Mouse (Mus musculus): Measurements from ENCODE around the gene Akr1b10. TPM values are rescaled to one million over a fixed set of nuclear protein-coding genes. Genes with fewer than 3 reads are reported as not detected.
"Not testable (repeated sequence)": the region's sequence is repeated elsewhere in the genome, so short reads cannot be mapped to it uniquely, and the experiment has no call there.

Gene Akr1b10
- polyA plus RNA-seq, 1 experiment, result 31.0 TPM

DNA sequence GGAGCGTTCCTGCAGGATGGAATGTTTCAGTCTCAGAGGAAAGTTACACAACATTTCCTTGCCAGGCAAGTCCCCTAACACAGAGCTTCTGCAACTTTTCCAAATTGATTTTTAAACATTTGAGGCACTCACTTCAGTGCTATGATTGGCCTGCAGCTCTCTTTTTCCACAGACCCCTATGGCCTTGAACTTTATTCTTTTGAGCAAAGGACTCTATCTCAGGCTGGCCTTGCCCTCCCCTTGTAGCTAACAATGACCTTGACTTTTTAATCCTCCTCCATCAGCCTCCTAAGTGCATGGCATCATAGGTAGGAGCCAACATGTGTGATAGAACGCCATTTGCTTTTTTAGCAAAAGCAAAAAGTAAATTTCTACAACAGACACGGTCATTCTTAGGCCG, 22.7 kb downstream of the Akr1b10 start:
- no peak for TF ChIP-seq POLR2A (IDR thresholded peaks at IDR 0.05; ENCODE audit: control insufficient read depth, extremely low read depth, insufficient read depth, low read length, poor library complexity)
- TF ChIP-seq CTCF (IDR thresholded peaks at IDR 0.05; ENCODE audit: borderline replicate concordance, control insufficient read depth, extremely low read depth, insufficient read depth, low read length, poor library complexity), result no peak
- DNase-seq, result no peak
- WGBS, result 97% methylated on average over 4 of the region's 4 CpGs
- Histone ChIP-seq H3K27me3 (ENCODE audit: control insufficient read depth, insufficient read depth, low read length) (no peaks in the 10 kb centered on the region), H3K4me3 (ENCODE audit: control insufficient read depth, insufficient read depth, low read length) (no peak overlapping the region), H3K36me3 (ENCODE audit: control insufficient read depth, insufficient read depth, low read length) (no peaks in the 10 kb centered on the region), H3K4me1 (replicated peaks; ENCODE audit: control insufficient read depth, insufficient read depth, low read length) (no peaks in the 10 kb centered on the region), H3K27ac (ENCODE audit: control insufficient read depth, insufficient read depth, low read length) (no peak overlapping the region)

DNA sequence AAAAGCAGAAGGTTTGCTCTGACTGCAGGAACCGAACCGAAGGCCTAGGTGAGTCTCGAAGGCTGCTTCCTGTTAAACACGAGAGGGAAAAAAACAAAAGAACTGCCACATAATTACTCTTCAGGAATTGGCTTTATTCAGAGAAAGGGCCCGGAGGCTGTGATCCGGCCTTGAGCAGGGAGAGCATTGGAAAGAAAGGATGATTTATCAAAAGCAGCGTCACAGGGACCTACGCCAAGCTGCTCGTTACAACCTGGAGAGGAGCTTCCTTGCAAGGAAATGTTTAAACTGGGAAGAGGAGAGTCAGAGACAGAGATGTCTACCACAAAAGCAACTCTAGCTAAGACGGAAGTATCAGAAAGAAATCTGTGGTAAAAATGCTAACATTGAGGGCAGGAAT, 23.4 kb downstream of the Akr1b10 start:
- H3K36me3 ChIP-seq (ENCODE audit: control insufficient read depth, insufficient read depth, low read length), result no peaks in the 10 kb centered on the region
- no peak for DNase-seq
- no peak overlapping the region for H3K27ac ChIP-seq (ENCODE audit: control insufficient read depth, insufficient read depth, low read length)
- H3K4me3 ChIP-seq (ENCODE audit: control insufficient read depth, insufficient read depth, low read length), result no peak overlapping the region
- H3K4me1 ChIP-seq (replicated peaks; ENCODE audit: control insufficient read depth, insufficient read depth, low read length), result no peaks in the 10 kb centered on the region
- H3K27me3 ChIP-seq (ENCODE audit: control insufficient read depth, insufficient read depth, low read length), result no peaks in the 10 kb centered on the region
- TF ChIP-seq POLR2A (IDR thresholded peaks at IDR 0.05; ENCODE audit: control insufficient read depth, extremely low read depth, insufficient read depth, low read length, poor library complexity), result no peak
- no peak for TF ChIP-seq CTCF (IDR thresholded peaks at IDR 0.05; ENCODE audit: borderline replicate concordance, control insufficient read depth, extremely low read depth, insufficient read depth, low read length, poor library complexity)
- WGBS, result 94% methylated on average over 10 of the region's 10 CpGs

DNA sequence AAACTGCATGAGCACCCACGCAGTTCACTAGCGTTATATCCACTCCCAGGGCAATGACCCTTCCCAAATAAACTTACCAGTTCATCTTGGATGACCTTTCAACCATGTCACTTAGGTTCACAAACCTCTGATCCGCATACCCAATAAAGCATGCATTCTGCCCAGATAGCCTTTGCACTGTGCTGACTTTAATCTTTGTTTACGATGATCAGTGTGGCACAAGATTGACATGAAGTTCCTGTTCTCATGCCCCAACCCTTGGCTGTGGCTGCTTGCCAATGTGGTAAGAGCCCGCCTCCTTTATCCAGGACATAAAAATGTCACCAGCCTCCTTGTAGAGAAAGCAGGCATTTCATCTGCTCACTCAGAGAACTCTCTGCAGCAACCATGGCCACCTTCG, 28.0 kb downstream of the Akr1b10 start, which contains the start of gene Akr1b7:
Akr1b7 (plus strand) TSS at position 312 of the 400 bp plus-strand sequence.
- 75% methylated on average over 6 of the region's 6 CpGs for WGBS
- no peak for DNase-seq

DNA sequence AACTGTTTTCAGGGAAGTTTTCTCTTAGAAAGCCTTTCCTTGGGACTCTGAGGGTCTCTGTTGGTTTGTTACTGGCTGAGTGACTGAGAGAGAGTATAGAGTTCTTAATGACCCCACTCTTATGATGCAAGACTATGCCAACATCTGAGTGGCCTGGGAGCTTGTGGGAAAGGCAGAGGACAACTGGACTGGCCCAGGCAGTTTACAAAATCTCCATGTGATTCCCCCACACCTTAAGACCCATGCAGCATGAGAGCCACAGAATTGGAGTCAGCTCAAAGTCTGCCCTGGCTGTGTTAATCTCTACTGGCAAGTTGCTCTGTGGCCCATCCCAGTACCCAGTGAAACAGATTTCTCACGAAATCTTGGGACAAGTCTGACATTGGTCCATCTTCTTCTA, 28.7 kb downstream of the Akr1b10 start:
- Histone ChIP-seq H3K27ac (ENCODE audit: control insufficient read depth, insufficient read depth, low read length) (no peak overlapping the region), H3K27me3 (ENCODE audit: control insufficient read depth, insufficient read depth, low read length) (no peaks in the 10 kb centered on the region), H3K36me3 (ENCODE audit: control insufficient read depth, insufficient read depth, low read length) (no peaks in the 10 kb centered on the region), H3K4me1 (replicated peaks; ENCODE audit: control insufficient read depth, insufficient read depth, low read length) (no peaks in the 10 kb centered on the region), H3K4me3 (ENCODE audit: control insufficient read depth, insufficient read depth, low read length) (no peak overlapping the region)
- TF ChIP-seq CTCF (IDR thresholded peaks at IDR 0.05; ENCODE audit: borderline replicate concordance, control insufficient read depth, extremely low read depth, insufficient read depth, low read length, poor library complexity) (no peak), POLR2A (IDR thresholded peaks at IDR 0.05; ENCODE audit: control insufficient read depth, extremely low read depth, insufficient read depth, low read length, poor library complexity) (no peak)
- no peak for DNase-seq
- 86% methylated on average over 1 of the region's 1 CpGs for WGBS

More for the DNA sequence above, 28.0 kb downstream of the Akr1b10 start, which contains the start of gene Akr1b7:
- Histone ChIP-seq H3K27me3 (ENCODE audit: control insufficient read depth, insufficient read depth, low read length) (no peaks in the 10 kb centered on the region), H3K4me3 (ENCODE audit: control insufficient read depth, insufficient read depth, low read length) (no peak within 1 kb of the TSS), H3K4me1 (replicated peaks; ENCODE audit: control insufficient read depth, insufficient read depth, low read length) (no peaks in the 10 kb centered on the region), H3K36me3 (ENCODE audit: control insufficient read depth, insufficient read depth, low read length) (no peaks in the 10 kb centered on the region), H3K27ac (ENCODE audit: control insufficient read depth, insufficient read depth, low read length) (no peak within 1 kb of the TSS)
- TF ChIP-seq CTCF (IDR thresholded peaks at IDR 0.05; ENCODE audit: borderline replicate concordance, control insufficient read depth, extremely low read depth, insufficient read depth, low read length, poor library complexity) (no peak), POLR2A (IDR thresholded peaks at IDR 0.05; ENCODE audit: control insufficient read depth, extremely low read depth, insufficient read depth, low read length, poor library complexity) (no peak)

DNA sequence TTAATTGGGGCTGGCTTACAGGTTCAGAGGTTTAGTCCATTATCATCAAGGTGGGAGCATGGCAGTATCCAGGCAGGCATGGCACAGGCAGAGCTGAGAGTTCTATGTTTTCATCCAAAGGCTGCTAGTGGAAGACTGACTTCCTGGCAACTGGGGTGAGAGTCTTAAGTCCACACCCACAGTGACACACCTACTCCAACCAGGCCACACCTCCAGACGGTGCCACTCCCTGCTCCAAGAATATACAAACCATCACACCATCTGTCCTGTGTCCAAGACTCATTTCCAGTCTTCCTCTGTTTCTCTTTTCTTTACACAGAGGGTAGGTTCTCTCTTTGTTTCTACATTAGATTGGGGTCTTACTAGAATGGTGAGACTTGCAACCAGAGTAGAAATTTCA, 29.4 kb downstream of the Akr1b10 start:
- H3K36me3 ChIP-seq (ENCODE audit: control insufficient read depth, insufficient read depth, low read length); H3K4me3 ChIP-seq (ENCODE audit: control insufficient read depth, insufficient read depth, low read length); H3K4me1 ChIP-seq (replicated peaks; ENCODE audit: control insufficient read depth, insufficient read depth, low read length); H3K27ac ChIP-seq (ENCODE audit: control insufficient read depth, insufficient read depth, low read length); DNase-seq; H3K27me3 ChIP-seq (ENCODE audit: control insufficient read depth, insufficient read depth, low read length): not testable (repeated sequence)
- 66% methylated on average over 1 of the region's 1 CpGs for WGBS

DNA sequence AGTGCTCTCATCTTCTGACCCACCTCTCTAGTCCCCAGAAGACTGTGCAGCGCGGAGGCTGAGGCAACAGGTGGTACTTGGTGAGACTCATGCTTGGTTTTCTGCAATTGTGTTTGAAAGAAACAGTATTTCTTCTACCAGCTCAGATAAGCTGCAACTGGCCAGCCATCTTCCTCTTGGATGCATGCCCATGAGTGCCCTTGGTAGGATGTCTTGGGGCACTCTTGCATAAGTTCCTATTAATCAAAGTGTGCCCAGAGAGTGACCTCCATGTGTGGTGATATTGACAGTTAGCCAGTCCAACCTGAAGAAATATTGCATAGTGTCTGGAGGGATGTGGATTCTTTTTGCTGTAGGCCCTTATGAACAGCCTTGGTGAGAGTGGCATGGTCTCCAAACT, 32.5 kb downstream of the Akr1b10 start:
- TF ChIP-seq CTCF (IDR thresholded peaks at IDR 0.05; ENCODE audit: borderline replicate concordance, control insufficient read depth, extremely low read depth, insufficient read depth, low read length, poor library complexity) (no peak), POLR2A (IDR thresholded peaks at IDR 0.05; ENCODE audit: control insufficient read depth, extremely low read depth, insufficient read depth, low read length, poor library complexity) (no peak)
- H3K27ac ChIP-seq (ENCODE audit: control insufficient read depth, insufficient read depth, low read length), result no peak overlapping the region
- H3K4me1 ChIP-seq (replicated peaks; ENCODE audit: control insufficient read depth, insufficient read depth, low read length), result no peaks in the 10 kb centered on the region
- H3K36me3 ChIP-seq (ENCODE audit: control insufficient read depth, insufficient read depth, low read length), result no peaks in the 10 kb centered on the region
- 96% methylated on average over 2 of the region's 2 CpGs for WGBS
- no peaks in the 10 kb centered on the region for H3K27me3 ChIP-seq (ENCODE audit: control insufficient read depth, insufficient read depth, low read length)
- no peak overlapping the region for H3K4me3 ChIP-seq (ENCODE audit: control insufficient read depth, insufficient read depth, low read length)
- DNase-seq, result no peak

DNA sequence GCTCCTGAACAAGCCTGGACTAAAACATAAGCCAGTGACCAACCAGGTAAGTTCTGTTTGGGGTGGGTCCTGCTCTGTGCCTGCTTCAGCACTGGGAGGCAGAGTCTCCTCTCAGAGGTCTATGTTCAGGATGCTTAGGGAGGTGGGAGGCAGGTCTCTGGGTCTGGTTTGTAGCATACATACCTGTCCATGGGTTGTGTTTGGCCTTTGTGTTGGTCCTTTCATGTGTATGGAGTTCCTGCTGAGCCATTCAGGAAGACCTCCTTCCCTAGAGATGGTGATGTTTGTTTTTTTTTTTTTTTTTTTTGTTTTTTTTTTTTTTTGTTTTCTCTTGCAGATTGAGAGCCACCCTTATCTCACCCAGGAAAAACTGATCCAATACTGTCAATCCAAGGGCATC, 35.1 kb downstream of the Akr1b10 start:
- TF ChIP-seq POLR2A (IDR thresholded peaks at IDR 0.05; ENCODE audit: control insufficient read depth, extremely low read depth, insufficient read depth, low read length, poor library complexity) (no peak), CTCF (IDR thresholded peaks at IDR 0.05; ENCODE audit: borderline replicate concordance, control insufficient read depth, extremely low read depth, insufficient read depth, low read length, poor library complexity) (no peak)
- Histone ChIP-seq H3K4me1 (replicated peaks; ENCODE audit: control insufficient read depth, insufficient read depth, low read length) (no peaks in the 10 kb centered on the region), H3K27me3 (ENCODE audit: control insufficient read depth, insufficient read depth, low read length) (no peaks in the 10 kb centered on the region), H3K27ac (ENCODE audit: control insufficient read depth, insufficient read depth, low read length) (no peak overlapping the region), H3K4me3 (ENCODE audit: control insufficient read depth, insufficient read depth, low read length) (no peak overlapping the region), H3K36me3 (ENCODE audit: control insufficient read depth, insufficient read depth, low read length) (no peaks in the 10 kb centered on the region)
- DNase-seq, result no peak
